Mouse (Mus musculus) kidney, adult 10 weeks (tissue): ENCODE results near the gene Mmp19. TPM values are rescaled to one million over a fixed set of nuclear protein-coding genes. Genes with fewer than 3 reads are reported as not detected.

ENCODE experiments used
- polyA plus RNA-seq: library from polyadenylated mRNA; stranded (reverse); fragments of 350-450 nt; fragmentation: Illumina TruSeq; extraction: RNeasy Lipid Tissue Mini Kit (QIAGEN cat#74804); gene quantifications from one replicate; pipeline ENCODE4 v1.2.3, GENCODE M21; 2014; ENCODE audit warnings: low read depth, low replicate concordance

Mmp19 gene
- 0.36 TPM for polyA plus RNA-seq

DNA sequence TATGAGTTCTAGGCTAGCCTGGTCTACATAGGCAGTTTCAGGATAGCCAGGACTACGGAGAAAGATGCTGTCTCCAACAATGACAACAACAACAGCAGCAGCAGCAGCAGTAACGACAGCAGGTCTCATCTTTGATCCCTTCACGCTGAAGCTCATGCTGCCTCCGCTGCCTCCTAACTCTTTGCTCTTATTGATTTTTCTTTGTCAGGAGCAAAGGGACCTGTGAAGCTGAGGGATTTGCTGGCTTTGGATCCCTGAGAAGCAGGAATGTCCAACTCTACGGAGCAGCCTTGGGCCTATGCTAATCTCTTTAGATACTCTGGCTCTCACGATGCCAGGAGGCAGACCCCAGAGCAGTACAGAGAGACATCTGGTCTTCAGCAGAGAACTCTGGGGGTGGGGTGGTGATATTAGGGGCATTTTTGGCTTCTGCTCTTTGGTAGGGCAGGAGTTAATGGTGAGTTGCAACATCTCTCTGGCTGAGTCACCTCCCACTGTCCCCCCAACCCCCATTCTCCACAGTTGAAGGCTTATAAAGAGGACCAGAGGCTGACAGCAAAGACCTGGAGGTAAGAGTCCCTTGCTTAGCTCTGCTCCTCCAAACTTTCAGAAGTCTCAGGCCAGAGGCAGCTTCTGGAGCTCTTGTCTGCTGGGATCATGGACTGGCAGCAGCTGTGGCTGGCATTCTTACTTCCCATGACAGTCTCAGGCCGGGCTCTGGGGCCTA lies at the start of gene Mmp19:
Mmp19 (plus strand) TSS at position 513 of the 727 bp plus-strand sequence.

DNA sequence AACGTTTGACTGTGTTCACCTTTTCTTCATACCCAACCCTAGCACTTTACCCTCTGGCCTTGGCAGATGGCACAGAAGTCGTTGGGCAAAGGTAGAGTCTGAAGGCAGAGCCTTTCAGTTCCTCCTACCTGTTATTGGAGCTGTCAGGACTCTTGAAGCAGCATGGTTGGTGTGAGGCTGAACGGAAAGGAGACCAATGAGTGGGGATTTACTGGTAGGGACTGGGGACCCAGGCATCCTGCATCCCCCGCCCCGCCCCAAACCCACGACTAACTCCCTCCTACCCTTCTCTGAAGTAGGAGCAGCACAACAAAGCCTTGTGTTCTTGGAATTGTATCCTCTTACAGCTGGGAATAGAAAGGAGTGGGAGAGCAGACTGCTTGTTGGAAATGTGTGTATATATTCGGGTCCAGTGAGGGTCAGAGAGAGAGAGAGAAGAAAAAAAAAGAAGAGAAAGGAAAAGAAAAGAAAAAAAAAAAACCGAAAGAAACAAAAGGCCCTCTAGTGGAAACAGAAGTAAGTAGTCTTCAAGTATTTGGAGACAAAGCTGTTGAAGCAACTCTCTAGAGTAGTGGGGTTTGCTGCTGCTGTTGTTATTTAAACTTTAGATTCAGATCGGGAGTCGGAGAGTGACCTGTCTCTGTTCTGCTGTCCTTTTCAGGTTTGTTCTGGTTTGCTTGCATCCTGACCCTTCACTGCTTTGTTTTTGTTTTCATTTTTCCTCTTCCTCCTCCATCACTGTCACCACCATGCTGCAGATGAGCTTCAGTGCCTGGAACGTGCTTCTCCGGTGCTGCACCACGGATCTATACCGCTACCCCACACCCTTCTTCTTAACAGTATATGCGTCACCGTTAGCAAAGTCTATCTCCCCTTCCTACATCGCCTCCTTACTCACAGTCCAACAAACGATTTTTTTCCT lies 45.8 kb upstream of the Mmp19 start, which contains the start of gene Dgka:
Dgka (minus strand) TSS at position 176 of the 922 bp plus-strand sequence.

DNA sequence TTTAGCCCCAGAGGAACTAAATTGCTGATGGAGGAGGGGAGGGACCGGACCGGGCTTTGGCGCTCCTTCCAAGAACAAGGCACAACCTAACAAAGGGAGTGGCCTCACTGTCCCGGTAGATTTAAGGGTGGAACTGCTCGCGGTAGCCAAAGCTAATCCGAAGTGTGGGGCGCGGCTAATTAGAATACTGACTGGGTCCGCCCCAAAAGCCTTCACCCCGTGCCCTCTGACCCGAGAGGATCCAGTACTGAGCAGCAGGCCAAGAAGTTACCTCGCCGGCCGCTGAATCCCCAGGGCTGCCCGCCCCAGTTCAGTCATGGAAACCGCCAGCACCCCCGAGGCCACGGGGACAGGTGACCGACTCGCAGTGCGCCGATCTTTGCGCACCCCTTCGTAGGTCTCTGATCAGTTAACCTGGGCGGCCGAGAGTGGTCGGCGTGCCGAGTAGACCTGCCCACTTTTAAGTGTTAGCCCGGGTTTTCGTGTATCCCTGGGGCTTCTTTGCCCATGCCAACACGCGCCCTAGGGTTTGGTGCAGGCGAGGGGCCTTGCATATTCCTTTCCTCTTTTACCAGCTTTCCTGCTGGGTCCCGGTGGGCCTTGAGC lies 43.0 kb upstream of the Mmp19 start, which contains the start of gene Pym1:
Pym1 (plus strand) TSS at position 244 of the 606 bp plus-strand sequence.

DNA sequence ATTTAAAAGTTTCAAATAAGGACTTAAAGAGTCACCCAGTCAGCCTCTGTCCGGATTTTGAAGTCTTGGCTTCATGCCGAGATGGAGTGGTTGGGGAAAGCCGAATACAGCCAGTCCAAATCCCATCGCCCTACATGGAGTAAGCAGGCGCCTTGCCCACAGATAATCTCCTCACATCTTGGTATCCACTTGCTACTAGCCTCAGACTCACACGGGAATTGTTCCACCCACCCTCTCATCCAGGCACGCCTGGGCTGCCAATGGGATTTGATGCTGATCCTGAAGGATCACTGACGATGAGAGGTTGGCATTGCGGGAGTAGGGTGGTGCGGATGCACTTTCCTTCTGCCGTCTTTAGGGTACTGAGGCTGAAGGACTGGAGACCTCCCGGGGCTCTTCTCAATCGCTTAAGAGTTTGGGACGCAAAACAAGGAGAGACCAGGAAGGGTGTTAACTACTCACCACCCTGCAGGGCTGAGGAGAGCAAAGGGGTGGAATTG lies 13.1 kb downstream of the Mmp19 start, which contains the start of gene Dnajc14:
Dnajc14 (plus strand) TSS at position 292 of the 500 bp plus-strand sequence.

DNA sequence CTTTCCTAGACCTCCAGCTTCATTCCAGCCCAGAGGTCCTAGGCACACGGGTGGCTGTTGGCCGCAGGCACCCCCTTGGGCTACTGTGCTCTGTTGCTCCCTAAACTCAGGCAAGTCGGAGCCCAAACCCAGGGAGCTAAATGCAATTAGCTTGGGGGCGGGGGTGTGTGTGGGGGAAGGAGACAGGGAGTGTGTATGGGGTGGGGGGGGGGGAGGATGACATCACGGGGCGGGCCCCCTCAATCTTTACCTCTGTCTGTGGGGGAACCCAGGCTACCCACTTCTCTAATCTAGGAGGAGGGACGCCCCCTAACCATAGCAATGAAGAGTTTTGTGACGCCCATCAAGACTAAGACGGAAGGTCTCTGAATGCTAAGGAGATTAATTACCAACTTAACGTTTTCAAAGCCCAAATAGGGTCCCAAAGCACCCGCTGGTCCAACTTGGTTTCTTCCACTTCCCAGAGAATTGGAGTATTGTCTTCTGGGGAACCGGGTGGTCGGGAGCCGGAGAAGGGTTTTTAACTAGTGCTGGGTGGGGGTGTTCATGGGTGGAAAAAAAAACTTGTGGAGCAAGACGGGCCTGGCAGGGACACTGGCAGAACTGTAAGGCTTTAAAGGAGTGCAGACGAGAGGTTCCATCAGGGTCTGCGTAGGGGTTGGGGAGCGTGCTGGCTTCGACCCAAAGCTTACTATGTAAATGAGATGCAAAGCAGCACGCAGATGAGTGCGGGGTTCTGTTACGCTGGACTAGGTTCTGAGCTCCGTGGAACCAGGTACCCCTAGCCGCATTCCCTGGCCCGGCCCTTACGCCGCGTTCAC lies 13.8 kb downstream of the Mmp19 start, which contains the start of gene Tmem198b:
Tmem198b (minus strand) TSS at position 100 of the 821 bp plus-strand sequence.

DNA sequence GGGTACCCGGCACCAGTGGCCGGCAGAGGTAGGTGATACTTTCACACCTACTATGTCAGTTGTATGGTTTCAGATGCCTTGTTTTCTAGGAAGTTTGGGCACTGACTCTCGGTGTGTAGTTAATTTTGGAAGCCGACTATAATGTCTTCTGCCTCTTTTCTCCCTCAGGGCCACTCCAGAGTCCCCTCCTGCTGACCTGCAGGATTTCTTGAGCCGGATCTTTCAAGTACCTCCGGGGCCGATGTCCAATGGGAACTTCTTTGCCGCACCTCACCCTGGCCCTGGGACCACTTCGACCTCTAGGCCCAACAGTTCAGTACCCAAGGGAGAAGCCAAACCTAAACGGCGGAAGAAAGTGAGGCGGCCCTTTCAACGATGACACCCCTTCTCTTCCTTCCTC lies 26.3 kb downstream of the Mmp19 start, which contains the start of gene Sarnp:
Sarnp (plus strand) TSS at position 301 of the 400 bp plus-strand sequence.

DNA sequence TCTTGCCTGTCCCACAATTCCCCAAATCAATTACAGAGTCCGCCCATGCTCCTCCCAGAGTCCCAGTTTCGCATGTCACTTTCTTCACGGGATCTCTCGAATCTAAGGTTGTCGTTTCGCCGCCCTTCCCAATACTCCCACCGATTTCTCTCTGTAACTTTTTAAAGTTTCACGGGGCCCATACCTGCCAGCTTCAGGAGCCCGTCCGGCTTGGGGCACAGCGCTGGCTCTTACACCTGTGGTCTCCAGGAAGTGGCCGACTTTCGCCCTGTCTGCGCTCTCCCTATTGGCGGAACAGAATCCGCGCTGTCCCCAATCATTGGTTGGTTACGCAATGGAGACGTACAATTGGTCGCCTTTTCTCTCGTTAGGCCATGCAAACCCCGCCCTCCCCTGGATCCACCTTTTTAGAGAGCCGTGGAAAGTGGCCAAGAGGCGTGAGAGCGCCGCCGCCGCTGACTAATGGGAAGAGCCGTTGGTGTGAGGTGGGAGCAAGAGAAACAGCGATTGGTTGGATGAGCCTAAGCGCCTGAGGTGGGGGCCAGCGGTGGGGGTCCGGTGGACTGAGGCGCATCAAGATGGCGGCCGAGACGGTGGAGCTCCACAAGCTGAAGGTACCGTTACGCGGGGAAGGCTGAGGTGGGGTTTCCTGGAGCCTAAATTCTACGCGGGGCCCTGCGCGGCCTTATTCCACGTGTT lies 30.8 kb downstream of the Mmp19 start, which contains the start of gene Ormdl2:
Ormdl2 (minus strand) TSS at position 288 of the 699 bp plus-strand sequence.

Other genes starting within 250 kb of the Mmp19 start
- gene Zc3h10, start 243.1 kb upstream of the Mmp19 start, polyA plus RNA-seq, result 1.6 TPM
- 11.9 TPM for gene Rpl41, start 241.6 kb upstream of the Mmp19 start, polyA plus RNA-seq
- 69.1 TPM for gene Pa2g4, start 224.9 kb upstream of the Mmp19 start, polyA plus RNA-seq
- 28.2 TPM for gene Erbb3, start 201.3 kb upstream of the Mmp19 start, polyA plus RNA-seq
- gene Rps26, start 164.2 kb upstream of the Mmp19 start, polyA plus RNA-seq, result 7.0 TPM
- 1.1 TPM for gene Ikzf4, start 144.9 kb upstream of the Mmp19 start, polyA plus RNA-seq
- 25.8 TPM for gene Suox, start 116.8 kb upstream of the Mmp19 start, polyA plus RNA-seq
- 128 TPM for gene Rab5b, start 94.6 kb upstream of the Mmp19 start, polyA plus RNA-seq
- not detected for gene Pmel, start 86.7 kb upstream of the Mmp19 start, polyA plus RNA-seq
- 8.1 TPM for gene Cdk2, start 85.9 kb upstream of the Mmp19 start, polyA plus RNA-seq
- 8.3 TPM for gene Dgka, start 46.1 kb upstream of the Mmp19 start, polyA plus RNA-seq
- 0.57 TPM for gene Pym1, start 43.0 kb upstream of the Mmp19 start, polyA plus RNA-seq
- 33.2 TPM for gene Dnajc14, start 13.2 kb downstream of the Mmp19 start, polyA plus RNA-seq
- gene Tmem198b, start 13.5 kb downstream of the Mmp19 start, polyA plus RNA-seq, result 2.6 TPM
- gene Sarnp, start 26.4 kb downstream of the Mmp19 start, polyA plus RNA-seq, result 248 TPM
- 130 TPM for gene Ormdl2, start 30.7 kb downstream of the Mmp19 start, polyA plus RNA-seq
- gene Gdf11, start 100.8 kb downstream of the Mmp19 start, polyA plus RNA-seq, result 3.1 TPM
- gene Cd63, start 110.1 kb downstream of the Mmp19 start, polyA plus RNA-seq, result 1,560 TPM
- gene Rdh5, start 132.0 kb downstream of the Mmp19 start, polyA plus RNA-seq, result 5.7 TPM
- 12.2 TPM for gene Bloc1s1, start 133.1 kb downstream of the Mmp19 start, polyA plus RNA-seq
- 0.85 TPM for gene Itga7, start 142.9 kb downstream of the Mmp19 start, polyA plus RNA-seq
- gene Mettl7b, start 170.1 kb downstream of the Mmp19 start, polyA plus RNA-seq, result 25.7 TPM
- gene Olfr9, start 198.5 kb downstream of the Mmp19 start, polyA plus RNA-seq, result not detected
- gene Olfr763, start 219.9 kb downstream of the Mmp19 start, polyA plus RNA-seq, result not detected
- gene Olfr764-ps1, start 249.0 kb downstream of the Mmp19 start, polyA plus RNA-seq, result not detected